Mouse (Mus musculus) liver, embryonic 12.5 days (tissue): ENCODE measurements at regions not wholly inside any gene's neighbourhood (a gene's known extent, or its start where the extent isn't known, plus 50 kb on each side); places are given as distances from the start of the nearest gene placed in this dataset.

Experiments
- ATAC-seq: fragments of 200-750 bp; cut with Nextera tagmentation; 2 replicates; pipeline ENCODE4 v1.8.0; 2017; ENCODE audit warnings: moderate number of reproducible peaks, mild to moderate bottlenecking, moderate library complexity
- H3K27ac ChIP-seq: fragments of 300-500 bp; sonication (generic); 2 replicates; pipeline ENCODE4 v1.5.1; 2016; ENCODE audit warnings: mild to moderate bottlenecking
- H3K27me3 ChIP-seq: fragments of 300-500 bp; sonication (generic); replicated peaks from 2 replicates; pipeline ENCODE4 v1.6.1; 2016; ENCODE audit warnings: mild to moderate bottlenecking, moderate library complexity
- H3K36me3 ChIP-seq: fragments of 300-500 bp; sonication (generic); 2 replicates; pipeline ENCODE4 v1.6.1; 2016; ENCODE audit warnings: mild to moderate bottlenecking, moderate library complexity
- H3K4me1 ChIP-seq: fragments of 300-500 bp; sonication (generic); 2 replicates; pipeline ENCODE4 v1.6.1; 2016
- H3K4me2 ChIP-seq: fragments of 300-500 bp; sonication (generic); 2 replicates; pipeline ENCODE4 v1.6.1; 2016; ENCODE audit warnings: mild to moderate bottlenecking, moderate library complexity
- H3K4me3 ChIP-seq: fragments of 300-500 bp; sonication (generic); 2 replicates; pipeline ENCODE4 v1.5.1; 2016; ENCODE audit warnings: mild to moderate bottlenecking, moderate library complexity
- H3K9ac ChIP-seq: fragments of 300-500 bp; sonication (generic); 2 replicates; pipeline ENCODE4 v1.6.1; 2016; ENCODE audit warnings: mild to moderate bottlenecking, moderate library complexity
- H3K9me3 ChIP-seq: fragments of 300-500 bp; sonication (generic); replicated peaks from 2 replicates; pipeline ENCODE4 v1.6.1; 2016; ENCODE audit warnings: mild to moderate bottlenecking, moderate library complexity
- WGBS: fragments of 180-500 bp; shearing (Covaris S2); methylation state at CpG from one replicate; pipeline ENCODE4 v1.1.7; 2016; ENCODE audit not compliant: insufficient replicate concordance; 5-methylcytosine and 5-hydroxymethylcytosine counted together

DNA sequence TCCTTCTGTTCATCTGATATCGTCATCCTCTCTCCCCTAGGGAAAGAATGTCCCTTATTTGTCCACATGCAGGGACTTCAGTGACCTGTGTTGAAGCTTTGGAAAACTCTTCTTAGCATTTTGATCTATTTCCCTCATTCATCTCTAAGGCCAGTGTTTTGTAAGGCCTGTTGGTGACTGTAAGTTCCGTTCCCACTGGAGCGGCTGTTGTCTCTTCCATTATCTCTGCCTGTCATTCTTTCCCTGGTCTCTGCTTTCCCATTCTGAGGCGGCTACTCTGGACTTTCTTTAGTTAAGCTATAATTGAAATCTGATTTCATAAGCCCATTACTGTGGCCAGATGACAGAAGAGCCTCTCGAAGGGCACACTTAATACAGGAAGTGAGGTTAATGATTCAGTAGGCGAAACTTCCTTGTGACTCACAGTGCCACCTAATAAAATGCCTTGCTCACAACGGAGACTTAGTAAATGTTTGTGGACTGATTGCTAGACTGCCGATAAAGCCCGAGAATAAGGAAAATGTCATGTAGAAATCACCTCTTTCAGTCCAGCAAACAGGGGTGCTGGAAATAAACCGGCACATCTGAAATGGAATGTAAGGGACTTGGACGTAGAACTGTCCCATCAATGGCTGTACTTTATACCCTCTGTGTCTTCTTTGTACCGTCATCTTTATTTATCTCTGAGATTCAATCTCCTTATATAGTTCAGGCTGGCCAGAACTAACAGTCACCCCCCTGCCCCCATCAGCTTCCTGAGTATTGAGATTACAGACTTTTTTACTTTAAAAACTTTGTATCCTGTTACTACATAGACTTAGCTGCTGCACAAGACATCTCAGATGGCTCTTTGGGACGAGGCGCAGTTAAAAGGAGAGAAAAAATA lies 250.1 kb downstream of the Klf5 start:
- ATAC-seq, result no peak
- no peak overlapping the region for H3K27ac ChIP-seq
- WGBS, result 68% methylated on average over 14 of the region's 14 CpGs

DNA sequence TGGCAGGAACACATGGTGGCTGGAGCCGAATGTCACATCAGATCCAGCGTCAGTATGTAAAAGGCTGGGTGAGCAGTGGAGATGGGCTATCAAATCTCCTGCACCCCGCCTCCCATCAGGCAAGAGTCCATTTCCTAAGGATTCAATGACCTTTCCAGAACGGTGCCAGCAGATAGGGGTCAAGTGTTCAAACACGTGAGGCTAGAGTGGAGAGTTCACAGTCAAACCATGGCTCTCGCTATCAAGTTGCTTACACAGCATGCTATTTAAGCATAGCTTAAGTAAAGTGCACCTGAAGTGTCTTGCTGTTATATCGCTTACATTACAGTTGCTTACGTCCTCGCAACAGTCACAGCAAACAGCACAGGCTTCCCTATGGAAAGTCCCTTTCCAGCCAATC lies 265.5 kb downstream of the Klf5 start:
- H3K27me3 ChIP-seq, result no peaks in the 10 kb centered on the region
- no peak overlapping the region for H3K4me3 ChIP-seq
- H3K36me3 ChIP-seq, result no peaks in the 10 kb centered on the region
- no peaks in the 10 kb centered on the region; the same call in 1 of the 2 replicates for H3K9me3 ChIP-seq
- WGBS, result 70% methylated on average over 9 of the region's 9 CpGs
- no peak overlapping the region for H3K27ac ChIP-seq
- no peaks in the 10 kb centered on the region for H3K4me1 ChIP-seq
- no peak overlapping the region for H3K9ac ChIP-seq
- no peak for ATAC-seq
- H3K4me2 ChIP-seq, result no peak overlapping the region

More for the DNA sequence above, 250.1 kb downstream of the Klf5 start:
- no peaks in the 10 kb centered on the region for H3K9me3 ChIP-seq
- no peaks in the 10 kb centered on the region for H3K27me3 ChIP-seq
- H3K9ac ChIP-seq, result no peak overlapping the region
- H3K4me2 ChIP-seq, result no peak overlapping the region
- no peaks in the 10 kb centered on the region for H3K36me3 ChIP-seq
- no peak overlapping the region for H3K4me3 ChIP-seq
- no peaks in the 10 kb centered on the region for H3K4me1 ChIP-seq

DNA sequence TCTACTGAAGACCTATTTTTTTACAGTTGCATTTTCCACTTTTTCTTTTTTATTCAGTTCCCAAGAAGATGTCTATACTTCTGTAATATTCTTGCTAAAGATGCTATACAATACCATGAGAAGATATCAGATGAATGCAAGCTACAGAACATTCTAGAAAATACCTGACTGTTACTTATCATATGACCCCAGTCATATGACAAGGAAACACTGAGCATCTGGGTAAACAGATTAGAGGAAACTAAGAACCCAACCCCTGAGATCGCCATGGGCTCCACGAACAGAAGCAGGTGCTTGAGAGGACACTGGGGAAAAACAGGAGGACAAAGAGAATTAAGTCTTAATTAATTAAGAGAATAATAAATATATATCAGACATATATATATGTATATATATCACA lies 275.7 kb downstream of the Klf5 start:
- H3K36me3 ChIP-seq, result no peaks in the 10 kb centered on the region
- no peaks in the 10 kb centered on the region for H3K9me3 ChIP-seq
- H3K27me3 ChIP-seq, result no peaks in the 10 kb centered on the region
- no peak overlapping the region for H3K9ac ChIP-seq
- no peak overlapping the region for H3K27ac ChIP-seq
- WGBS, result 41% methylated on average over 2 of the region's 2 CpGs
- no peak overlapping the region for H3K4me2 ChIP-seq
- H3K4me1 ChIP-seq, result no peaks in the 10 kb centered on the region
- no peak for ATAC-seq
- no peak overlapping the region for H3K4me3 ChIP-seq

DNA sequence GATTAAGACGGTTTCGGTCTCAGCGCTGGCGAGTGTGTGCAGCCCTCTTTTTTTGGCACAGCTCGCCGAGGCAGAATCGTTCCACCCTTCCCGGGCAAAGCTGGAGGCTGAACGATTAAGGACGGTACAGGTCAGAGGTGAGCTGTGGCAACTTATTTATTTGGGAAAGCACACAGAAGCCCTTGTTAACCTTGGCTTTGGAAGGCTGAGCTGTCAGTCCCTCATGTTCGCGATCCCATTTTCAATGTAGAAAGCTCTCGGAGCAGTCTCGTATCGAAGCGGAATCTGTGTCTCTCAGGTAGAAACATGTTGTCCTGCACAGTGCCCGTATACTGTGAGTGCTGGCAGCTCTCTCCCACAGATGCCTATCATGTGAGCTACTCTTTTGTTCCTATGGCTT lies 280.2 kb downstream of the Klf5 start:
- Histone ChIP-seq H3K27ac (no peak overlapping the region), H3K9me3 (no peaks in the 10 kb centered on the region), H3K36me3 (no peaks in the 10 kb centered on the region), H3K27me3 (no peaks in the 10 kb centered on the region), H3K4me2 (no peak overlapping the region), H3K4me1 (no peaks in the 10 kb centered on the region), H3K4me3 (no peak overlapping the region), H3K9ac (no peak overlapping the region)
- WGBS, result 83% methylated on average over 17 of the region's 17 CpGs
- no peak for ATAC-seq

- no peak overlapping the region for H3K4me2 ChIP-seq
- no peak overlapping the region for H3K9ac ChIP-seq
- no peaks in the 10 kb centered on the region for H3K4me1 ChIP-seq
- H3K36me3 ChIP-seq, result no peaks in the 10 kb centered on the region
- no peak for ATAC-seq
- no peak overlapping the region for H3K4me3 ChIP-seq
- WGBS, result 29% methylated on average over 9 of the region's 10 CpGs
- no peak overlapping the region for H3K27ac ChIP-seq
- no peaks in the 10 kb centered on the region for H3K27me3 ChIP-seq
- H3K9me3 ChIP-seq, result no peaks in the 10 kb centered on the region
Observed at GRCm38 (mm10) chr14:99579271-99579759, 280.8 kb downstream of the Klf5 start.

- ATAC-seq, result no peak
- no peaks in the 10 kb centered on the region for H3K4me1 ChIP-seq
- no peak overlapping the region for H3K4me2 ChIP-seq
- H3K36me3 ChIP-seq, result no peaks in the 10 kb centered on the region
- no peak overlapping the region for H3K27ac ChIP-seq
- H3K27me3 ChIP-seq, result no peaks in the 10 kb centered on the region
- H3K4me3 ChIP-seq, result no peak overlapping the region
- H3K9ac ChIP-seq, result no peak overlapping the region
- no peaks in the 10 kb centered on the region for H3K9me3 ChIP-seq
- WGBS, result 56% methylated on average over 4 of the region's 4 CpGs
Observed at GRCm38 (mm10) chr14:99579765-99580266, 281.3 kb downstream of the Klf5 start.

DNA sequence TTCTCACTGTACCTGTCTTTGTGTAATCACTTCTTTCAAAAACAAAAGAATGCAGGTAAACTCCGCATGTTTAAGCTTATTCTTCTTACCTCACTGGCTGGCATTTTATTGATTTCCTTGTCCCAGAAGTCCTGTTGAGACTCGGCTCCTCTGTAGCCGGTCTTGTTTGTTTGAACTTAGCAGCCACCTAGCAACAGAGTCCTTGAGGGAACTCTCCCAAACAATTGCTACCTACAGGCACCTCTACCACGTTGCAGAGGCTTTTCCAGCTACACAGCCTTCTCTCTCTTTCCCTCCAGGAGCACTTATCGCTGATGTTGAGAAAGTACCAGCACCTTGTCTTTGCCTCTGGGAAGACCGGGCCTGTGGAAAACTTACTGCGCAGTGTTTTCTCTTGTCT lies 285.7 kb downstream of the Klf5 start:
- no peak overlapping the region for H3K4me3 ChIP-seq
- no peak for ATAC-seq
- no peak overlapping the region for H3K9ac ChIP-seq
- H3K4me1 ChIP-seq, result no peaks in the 10 kb centered on the region
- H3K27me3 ChIP-seq, result no peaks in the 10 kb centered on the region
- H3K9me3 ChIP-seq, result no peaks in the 10 kb centered on the region
- H3K27ac ChIP-seq, result no peak overlapping the region
- H3K36me3 ChIP-seq, result no peaks in the 10 kb centered on the region
- 51% methylated on average over 7 of the region's 7 CpGs for WGBS
- no peak overlapping the region for H3K4me2 ChIP-seq

DNA sequence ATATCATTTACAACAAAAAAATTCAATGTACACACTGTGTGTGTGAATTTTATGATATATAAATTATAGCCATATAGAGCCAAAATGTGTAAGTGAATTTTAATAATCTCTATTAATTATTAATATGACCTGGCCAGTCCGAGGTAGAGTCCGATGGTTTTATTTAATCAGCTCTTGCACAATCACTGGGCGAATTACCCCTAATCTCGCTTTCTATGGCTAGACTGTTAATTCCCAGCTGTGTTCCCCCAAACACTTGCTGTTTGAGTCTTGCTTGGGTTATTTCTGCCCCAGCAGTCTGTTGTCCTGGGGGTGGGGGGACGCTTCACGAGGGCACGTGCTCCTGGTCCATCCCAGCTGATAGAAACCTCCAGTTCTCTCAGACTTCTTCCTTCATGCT lies 287.5 kb downstream of the Klf5 start:
- Histone ChIP-seq H3K4me2 (no peak overlapping the region), H3K36me3 (no peaks in the 10 kb centered on the region), H3K27ac (no peak overlapping the region), H3K27me3 (no peaks in the 10 kb centered on the region), H3K9me3 (no peaks in the 10 kb centered on the region), H3K4me3 (no peak overlapping the region), H3K4me1 (no peaks in the 10 kb centered on the region), H3K9ac (no peak overlapping the region)
- WGBS, result 73% methylated on average over 7 of the region's 7 CpGs
- no peak for ATAC-seq

GRCm38 (mm10) chr14:99590854-99591470 lies 292.5 kb downstream of the Klf5 start:
- no peak overlapping the region for H3K4me3 ChIP-seq
- no peaks in the 10 kb centered on the region for H3K4me1 ChIP-seq
- H3K4me2 ChIP-seq, result no peak overlapping the region
- H3K9me3 ChIP-seq, result no peaks in the 10 kb centered on the region
- no peak for ATAC-seq
- no peaks in the 10 kb centered on the region for H3K27me3 ChIP-seq
- no peak overlapping the region for H3K27ac ChIP-seq
- no peaks in the 10 kb centered on the region for H3K36me3 ChIP-seq
- WGBS, result 60% methylated on average over 13 of the region's 13 CpGs
- no peak overlapping the region for H3K9ac ChIP-seq

GRCm38 (mm10) chr14:99592922-99593321 lies 294.4 kb downstream of the Klf5 start:
- H3K36me3 ChIP-seq, result no peaks in the 10 kb centered on the region
- H3K4me1 ChIP-seq, result no peaks in the 10 kb centered on the region
- H3K27me3 ChIP-seq, result no peaks in the 10 kb centered on the region
- H3K4me2 ChIP-seq, result no peak overlapping the region
- H3K4me3 ChIP-seq, result no peak overlapping the region
- no peaks in the 10 kb centered on the region for H3K9me3 ChIP-seq
- H3K27ac ChIP-seq, result no peak overlapping the region
- WGBS, result 69% methylated on average over 9 of the region's 9 CpGs
- H3K9ac ChIP-seq, result no peak overlapping the region
- no peak for ATAC-seq

- Histone ChIP-seq H3K36me3 (no peaks in the 10 kb centered on the region), H3K4me1 (no peaks in the 10 kb centered on the region), H3K9ac (no peak overlapping the region), H3K27me3 (no peaks in the 10 kb centered on the region), H3K4me2 (no peak overlapping the region), H3K4me3 (no peak overlapping the region), H3K9me3 (no peaks in the 10 kb centered on the region), H3K27ac (no peak overlapping the region)
- 69% methylated on average over 6 of the region's 6 CpGs for WGBS
- no peak for ATAC-seq
Observed at GRCm38 (mm10) chr14:99593864-99594263, 295.4 kb downstream of the Klf5 start.

GRCm38 (mm10) chr14:99601900-99602299 lies 303.4 kb downstream of the Klf5 start:
- Histone ChIP-seq H3K36me3 (no peaks in the 10 kb centered on the region), H3K27ac (no peak overlapping the region), H3K9ac (no peak overlapping the region), H3K27me3 (no peaks in the 10 kb centered on the region), H3K4me2 (no peak overlapping the region), H3K4me3 (no peak overlapping the region), H3K9me3 (no peaks in the 10 kb centered on the region), H3K4me1 (no peaks in the 10 kb centered on the region)
- ATAC-seq, result no peak
- WGBS, result 80% methylated on average over 5 of the region's 5 CpGs
